Mouse (Mus musculus) limb, embryonic 11.5 days (tissue): Measurements from ENCODE around the gene Mzf1. TPM values are rescaled to one million over a fixed set of nuclear protein-coding genes. Genes with fewer than 3 reads are reported as not detected.

Experiments used
- ATAC-seq: fragments of 200-750 bp; cut with Nextera tagmentation; 2 replicates; pipeline ENCODE4 v1.8.0; 2017; ENCODE audit warnings: low read depth; ENCODE audit not compliant: insufficient number of reproducible peaks, low FRiP score, low TSS enrichment
- DNase-seq: peaks from one replicate; pipeline ENCODE4 v3.0.0-alpha.2; 2015; ENCODE audit warnings: low spot score
- H3K27ac ChIP-seq: fragments of 300-500 bp; sonication (generic); replicated peaks from 2 replicates; pipeline ENCODE4 v1.5.1; 2014; ENCODE audit warnings: low read depth, mild to moderate bottlenecking, low read length
- H3K27me3 ChIP-seq: fragments of 300-500 bp; sonication (generic); 2 replicates; pipeline ENCODE4 v1.6.1; 2014; ENCODE audit warnings: mild to moderate bottlenecking, low read length, mixed read lengths; ENCODE audit not compliant: control insufficient read depth, insufficient read depth
- H3K36me3 ChIP-seq: fragments of 300-500 bp; sonication (generic); 2 replicates; pipeline ENCODE4 v1.6.1; 2014; ENCODE audit warnings: mild to moderate bottlenecking, low read length, moderate library complexity, mixed read lengths; ENCODE audit not compliant: control insufficient read depth, insufficient read depth
- H3K4me1 ChIP-seq: fragments of 300-500 bp; sonication (generic); 2 replicates; pipeline ENCODE4 v1.6.1; 2014; ENCODE audit warnings: low read length, mixed read lengths; ENCODE audit not compliant: control insufficient read depth, insufficient read depth
- H3K4me2 ChIP-seq: fragments of 300-500 bp; sonication (generic); 2 replicates; pipeline ENCODE4 v1.6.1; 2014; ENCODE audit warnings: low read depth, mild to moderate bottlenecking, moderate library complexity; ENCODE audit not compliant: severe bottlenecking
- H3K4me3 ChIP-seq: fragments of 300-500 bp; sonication (generic); 2 replicates; pipeline ENCODE4 v1.5.1; 2014; ENCODE audit warnings: low read depth, low read length
- H3K9ac ChIP-seq: fragments of 300-500 bp; sonication (generic); 2 replicates; pipeline ENCODE4 v1.6.1; 2014; ENCODE audit warnings: mild to moderate bottlenecking, low read length
- H3K9me3 ChIP-seq: fragments of 300-500 bp; sonication (generic); 2 replicates; pipeline ENCODE4 v1.6.1; 2016; ENCODE audit warnings: low read length; ENCODE audit not compliant: control insufficient read depth
- WGBS: fragments of 180-500 bp; shearing (Covaris S2); extraction: QIAGEN DNeasy Blood & Tissue Kit; methylation state at CpG from one replicate; pipeline ENCODE4 v1.1.7; 2014; 5-methylcytosine and 5-hydroxymethylcytosine counted together
- polyA plus RNA-seq: library from polyadenylated mRNA; unstranded; fragments of >200 nt; fragmentation: Nextera tagmentation; extraction: Ambion mirVana; gene quantifications from 2 replicates; pipeline ENCODE4 v1.2.1, GENCODE M21; 2014

Mzf1 gene
- polyA plus RNA-seq, 1 experiment from 2014 or later, result 2.3 TPM

DNA sequence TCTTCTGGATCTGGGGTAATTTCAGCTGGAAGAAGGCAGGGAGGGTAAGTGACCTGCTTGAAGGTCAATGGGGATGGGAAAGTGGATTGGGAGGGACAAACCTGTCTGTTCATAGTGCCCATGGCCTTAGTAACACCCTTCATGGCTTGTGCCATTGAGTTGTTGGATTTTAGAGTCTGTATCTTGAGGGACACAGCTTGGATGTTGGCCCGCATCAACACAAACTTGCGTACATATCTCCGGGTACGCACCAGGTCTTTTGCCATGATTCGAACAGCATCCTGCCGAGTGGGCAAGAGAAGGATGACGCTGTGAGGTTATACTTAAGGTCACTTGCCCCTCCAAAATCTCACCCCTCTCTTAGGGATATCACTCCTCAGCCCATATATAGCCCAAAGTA lies 22.0 kb downstream of the Mzf1 start:
- H3K4me2 ChIP-seq, result no peak overlapping the region
- ATAC-seq (no peak), DNase-seq (no peak)
- peaks cover 12% of the 10 kb centered on the region for H3K4me1 ChIP-seq
- WGBS, result 92% methylated on average over 7 of the region's 7 CpGs
- H3K36me3 ChIP-seq, result peaks cover 54% of the 10 kb centered on the region
- H3K27me3 ChIP-seq, result no peaks in the 10 kb centered on the region
- no peak overlapping the region for H3K9ac ChIP-seq
- H3K27ac ChIP-seq, result no peak overlapping the region
- no peak overlapping the region for H3K4me3 ChIP-seq
- H3K9me3 ChIP-seq, result no peaks in the 10 kb centered on the region

DNA sequence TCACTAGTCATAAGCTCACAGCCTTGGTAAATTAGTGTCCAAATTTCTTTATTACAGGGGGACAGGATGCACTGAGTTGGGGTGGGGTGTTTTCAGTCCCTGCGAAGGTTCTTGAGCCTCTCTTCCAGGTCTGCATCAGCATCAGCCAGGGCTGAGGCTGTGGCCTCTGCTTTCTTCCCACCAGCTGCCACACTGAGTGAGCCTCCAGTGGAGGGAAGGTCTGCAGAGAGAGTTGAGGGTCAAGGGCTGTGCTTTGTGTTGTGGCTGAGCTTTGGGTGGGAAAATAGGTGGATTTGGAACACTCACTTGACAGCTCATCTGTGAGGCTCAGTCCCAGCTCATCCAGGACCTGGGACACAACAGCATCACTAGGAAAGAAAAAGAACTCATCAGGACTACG lies 22.6 kb downstream of the Mzf1 start:
- no peak for ATAC-seq

DNA sequence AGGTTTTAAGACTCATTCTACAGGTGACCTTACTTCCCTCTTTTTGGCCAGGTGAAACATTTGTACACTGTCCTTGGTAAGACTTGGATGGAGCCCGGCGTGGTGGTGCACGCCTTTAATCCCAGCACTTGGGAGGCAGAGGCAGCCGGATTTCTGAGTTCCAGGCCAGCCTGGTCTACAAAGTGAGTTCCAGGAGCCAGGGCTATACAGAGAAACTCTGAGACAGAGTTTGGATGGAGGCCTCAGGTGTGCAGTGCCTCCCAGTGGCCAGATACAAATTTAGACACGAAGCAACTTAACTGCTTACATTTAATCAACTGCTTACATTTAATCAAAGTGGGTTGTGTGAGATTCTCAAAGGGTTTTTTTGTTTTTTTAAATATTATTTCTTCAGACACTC lies 23.5 kb downstream of the Mzf1 start:
- ATAC-seq (no peak), DNase-seq (no peak)
- Histone ChIP-seq H3K27me3 (no peaks in the 10 kb centered on the region), H3K4me2 (no peak overlapping the region), H3K27ac (no peak overlapping the region), H3K4me1 (peaks cover 17% of the 10 kb centered on the region), H3K9ac (no peak overlapping the region), H3K9me3 (no peaks in the 10 kb centered on the region), H3K36me3 (peaks cover 66% of the 10 kb centered on the region), H3K4me3 (no peak overlapping the region)
- 84% methylated on average over 5 of the region's 5 CpGs for WGBS

More for the DNA sequence above, 22.6 kb downstream of the Mzf1 start:
- H3K4me2 ChIP-seq, result no peak overlapping the region
- peaks cover 60% of the 10 kb centered on the region for H3K36me3 ChIP-seq
- 84% methylated on average over 2 of the region's 2 CpGs for WGBS
- peaks cover 13% of the 10 kb centered on the region for H3K4me1 ChIP-seq
- H3K9ac ChIP-seq, result no peak overlapping the region
- DNase-seq, result no peak
- H3K9me3 ChIP-seq, result no peaks in the 10 kb centered on the region
- H3K4me3 ChIP-seq, result no peak overlapping the region
- no peak overlapping the region for H3K27ac ChIP-seq
- no peaks in the 10 kb centered on the region for H3K27me3 ChIP-seq

DNA sequence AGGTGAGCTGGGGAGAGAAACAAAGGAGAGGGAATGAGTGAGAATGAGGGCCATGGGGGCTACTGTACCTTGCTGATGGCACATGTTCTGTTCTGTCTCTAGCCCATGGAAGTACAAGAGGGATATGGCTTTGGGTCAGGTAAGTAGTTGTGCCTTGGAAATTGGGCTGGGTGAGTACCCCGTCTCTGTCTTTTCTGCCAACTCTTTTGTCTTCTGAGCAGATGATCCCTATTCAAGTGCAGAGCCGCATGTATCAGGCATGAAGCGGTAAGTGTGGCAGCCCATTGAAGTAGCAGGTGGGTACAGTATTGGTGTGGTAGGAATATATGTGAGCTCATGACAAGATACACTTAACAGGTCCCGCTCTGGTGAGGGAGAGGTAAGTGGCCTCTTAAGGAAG lies 25.6 kb downstream of the Mzf1 start:
- no peak overlapping the region for H3K9ac ChIP-seq
- H3K4me2 ChIP-seq, result no peak overlapping the region
- peaks cover 60% of the 10 kb centered on the region for H3K36me3 ChIP-seq
- 91% methylated on average over 4 of the region's 4 CpGs for WGBS
- no peak for ATAC-seq
- H3K9me3 ChIP-seq, result no peaks in the 10 kb centered on the region
- peaks cover 16% of the 10 kb centered on the region; the same call in 1 of the 2 replicates for H3K4me1 ChIP-seq
- H3K27me3 ChIP-seq, result no peaks in the 10 kb centered on the region
- H3K27ac ChIP-seq, result no peak overlapping the region
- no peak overlapping the region for H3K4me3 ChIP-seq
- DNase-seq, result no peak

DNA sequence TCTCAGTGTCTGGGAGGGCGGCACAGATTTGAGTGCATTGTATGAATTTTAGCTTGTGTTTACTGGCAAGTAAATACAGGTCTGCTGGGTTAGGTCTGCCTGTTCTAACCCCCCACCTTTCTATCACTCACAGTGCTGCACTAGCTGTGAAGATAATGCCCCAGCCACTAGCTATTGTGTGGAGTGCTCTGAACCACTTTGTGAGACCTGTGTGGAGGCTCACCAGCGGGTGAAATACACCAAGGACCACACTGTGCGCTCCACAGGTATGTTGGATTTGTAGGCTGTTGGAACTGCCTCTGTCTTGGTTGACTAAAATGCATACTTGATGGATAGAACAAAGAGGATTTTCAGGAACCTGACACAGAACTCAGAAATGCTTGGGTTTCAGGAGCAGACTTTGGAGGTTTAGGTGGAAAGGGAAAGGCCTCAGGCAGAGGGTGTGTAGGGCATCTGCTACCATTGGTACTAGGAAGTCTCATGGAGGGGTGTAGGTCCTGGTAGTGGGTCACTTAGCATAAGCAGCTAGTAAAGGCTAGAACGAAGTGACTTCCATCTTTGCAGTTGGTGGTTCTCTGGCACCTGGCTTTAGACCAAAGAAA lies 29.0 kb downstream of the Mzf1 start:
- Histone ChIP-seq H3K4me2 (peak overlapping the region; percentile 99), H3K36me3 (peaks cover 46% of the 10 kb centered on the region), H3K27me3 (no peaks in the 10 kb centered on the region), H3K4me1 (peaks cover 13% of the 10 kb centered on the region; the same call in 1 of the 2 replicates), H3K9me3 (no peaks in the 10 kb centered on the region), H3K9ac (peak overlapping the region; percentile 97), H3K27ac (no peak overlapping the region), H3K4me3 (peak overlapping the region; percentile 94)
- no peak for DNase-seq
- ATAC-seq, result no peak
- WGBS, result 36% methylated on average over 4 of the region's 4 CpGs

DNA sequence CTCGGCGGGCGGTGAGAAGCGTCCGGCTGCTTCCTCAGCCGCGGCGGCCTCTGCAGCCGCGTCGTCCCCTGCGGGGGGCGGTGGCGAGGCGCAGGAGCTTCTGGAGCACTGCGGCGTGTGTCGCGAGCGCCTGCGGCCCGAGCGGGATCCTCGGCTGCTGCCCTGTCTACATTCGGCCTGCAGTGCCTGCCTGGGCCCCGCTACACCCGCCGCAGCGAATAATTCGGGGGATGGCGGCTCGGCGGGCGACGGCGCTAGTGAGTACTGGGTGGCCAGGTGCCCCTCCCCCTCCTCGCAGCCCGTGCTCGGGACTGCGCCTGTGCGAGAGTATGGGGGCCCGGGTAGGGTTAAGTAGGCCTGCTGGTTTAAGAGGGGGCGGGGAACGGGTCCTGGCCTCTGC lies 29.8 kb downstream of the Mzf1 start:
- Histone ChIP-seq H3K27me3 (no peaks in the 10 kb centered on the region), H3K27ac (peak overlapping the region; percentile 100), H3K4me1 (peaks cover 13% of the 10 kb centered on the region; the same call in 1 of the 2 replicates), H3K9ac (peak overlapping the region; percentile 97), H3K4me3 (peak overlapping the region; percentile 94), H3K36me3 (peaks cover 39% of the 10 kb centered on the region), H3K4me2 (peak overlapping the region; percentile 99), H3K9me3 (no peaks in the 10 kb centered on the region)
- under 1% methylated on average over 27 of the region's 44 CpGs for WGBS
- DNase-seq (peak; percentile 87), ATAC-seq (peak; percentile 57)

DNA sequence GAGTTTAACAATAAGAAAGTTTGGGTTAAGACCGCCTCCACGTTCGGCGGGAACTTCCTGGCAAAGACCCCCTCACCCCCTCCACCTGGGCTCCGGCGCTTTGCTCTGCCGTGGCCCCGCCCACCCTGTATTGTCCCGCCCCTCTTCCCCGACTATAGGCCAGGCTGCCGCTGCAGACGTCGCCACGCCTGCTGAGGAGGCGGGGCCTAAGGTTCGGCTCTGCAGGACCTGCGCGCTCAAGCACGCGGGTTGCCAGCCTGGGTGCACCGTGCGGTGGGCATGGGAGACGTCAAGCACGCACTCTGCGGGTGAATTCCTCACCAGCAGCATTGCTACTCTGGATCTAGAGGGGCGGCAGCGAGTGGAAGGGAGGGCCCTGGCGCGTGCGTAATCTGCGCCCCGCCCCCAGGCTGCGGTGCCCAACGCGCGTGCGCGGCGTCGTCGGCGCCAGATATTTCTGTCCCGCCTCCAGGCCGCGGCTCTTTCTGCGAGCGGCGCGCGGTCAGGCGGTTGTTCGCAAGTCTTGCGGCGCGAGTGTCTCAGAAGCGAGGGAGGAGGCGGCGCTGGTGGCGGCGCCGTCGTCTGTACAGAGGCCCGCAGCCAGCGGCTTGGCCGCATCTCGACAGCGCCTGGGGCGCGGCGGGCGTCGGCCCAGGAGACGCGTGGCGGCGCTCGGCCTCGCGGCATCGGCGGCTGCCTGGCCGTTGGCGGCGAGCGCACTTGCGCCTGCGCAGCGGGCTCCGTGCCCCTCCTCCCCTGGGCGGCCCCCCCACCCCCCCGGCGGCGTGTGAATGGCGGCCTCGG lies 30.4 kb downstream of the Mzf1 start:
- peak overlapping the region; percentile 97 for H3K9ac ChIP-seq
- peak overlapping the region; percentile 100 for H3K27ac ChIP-seq
- no peaks in the 10 kb centered on the region for H3K27me3 ChIP-seq
- H3K4me3 ChIP-seq, result peak overlapping the region; percentile 94
- DNase-seq (peak; percentile 97), ATAC-seq (peak; percentile 82)
- under 1% methylated on average over 85 of the region's 95 CpGs for WGBS
- peaks cover 13% of the 10 kb centered on the region; the same call in 1 of the 2 replicates for H3K4me1 ChIP-seq
- peaks cover 32% of the 10 kb centered on the region for H3K36me3 ChIP-seq
- H3K4me2 ChIP-seq, result peak overlapping the region; percentile 99
- H3K9me3 ChIP-seq, result no peaks in the 10 kb centered on the region

DNA sequence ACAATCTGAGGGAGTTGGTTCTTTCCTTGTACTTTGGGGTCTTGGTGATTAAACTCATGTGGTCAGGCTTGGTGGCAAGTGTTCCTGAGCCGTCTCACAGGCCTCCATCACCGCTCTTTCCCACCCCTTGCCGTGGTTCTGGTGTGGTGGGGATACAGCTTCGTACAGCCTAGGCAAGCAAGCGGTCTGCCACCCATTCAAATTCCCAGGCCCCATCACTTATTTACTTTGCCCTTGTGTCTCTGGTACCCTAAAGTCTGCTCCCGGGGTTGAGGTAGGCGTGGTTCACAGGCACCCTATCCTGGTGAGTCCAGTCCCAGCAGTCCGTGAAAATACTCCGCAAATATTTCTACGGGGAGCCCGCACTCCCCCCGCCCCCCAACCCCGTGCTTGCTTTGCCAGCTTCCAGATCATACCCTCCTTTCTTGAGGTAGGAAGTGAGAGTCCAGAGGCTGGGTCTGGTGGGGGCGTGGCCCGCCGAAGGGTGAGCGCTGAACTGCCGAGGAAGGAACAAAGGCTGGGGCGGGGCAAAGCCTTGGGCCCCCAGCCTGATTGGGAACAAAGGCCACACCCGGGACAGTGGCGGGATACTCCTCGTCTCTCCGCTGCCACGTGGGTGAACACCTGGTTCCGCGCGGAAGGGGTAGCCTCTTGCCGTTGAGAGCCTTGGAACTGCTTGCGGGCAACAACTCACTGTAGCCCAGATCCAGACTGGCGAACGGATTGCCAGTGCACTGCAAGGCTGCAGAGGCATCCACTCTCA lies 31.6 kb downstream of the Mzf1 start:
- peaks cover 13% of the 10 kb centered on the region; the same call in 1 of the 2 replicates for H3K4me1 ChIP-seq

More for the DNA sequence above, 31.6 kb downstream of the Mzf1 start:
- Histone ChIP-seq H3K27ac (peak overlapping the region; percentile 100), H3K36me3 (peaks cover 20% of the 10 kb centered on the region), H3K27me3 (no peaks in the 10 kb centered on the region), H3K4me3 (peak overlapping the region; percentile 94), H3K4me2 (peak overlapping the region; percentile 99), H3K9me3 (no peaks in the 10 kb centered on the region), H3K9ac (peak overlapping the region; percentile 73)
- ATAC-seq, result peak; percentile 80
- 3% methylated on average over 31 of the region's 31 CpGs for WGBS
- DNase-seq, result peak; percentile 95
